Mouse (Mus musculus): ENCODE results near the gene Ccdc137. TPM values are rescaled to one million over a fixed set of nuclear protein-coding genes. Genes with fewer than 3 reads are reported as not detected.

Ccdc137 gene
- polyA plus RNA-seq (2017; shearing (Covaris generic)) = 10 to 100 TPM; 27.4 to 32.2 TPM

GRCm38 (mm10) chr11:120457772-120458751 lies at the start of gene Ccdc137, which contains the start of gene Oxld1:
Gene Ccdc137 (plus strand): TSS chr11:120458115.
Gene Oxld1 (minus strand): TSS chr11:120458068.

GRCm38 (mm10) chr11:120437152-120437856 lies 20.6 kb upstream of the Ccdc137 start, which contains the start of gene Nploc4:
Gene Nploc4 (minus strand): TSS chr11:120437708.

GRCm38 (mm10) chr11:120442344-120442743 lies 15.6 kb upstream of the Ccdc137 start, which contains the start of gene Tspan10:
Gene Tspan10 (plus strand): TSS chr11:120442644.

GRCm38 (mm10) chr11:120453306-120453705 lies 4.6 kb upstream of the Ccdc137 start, which contains the start of gene Pde6g:
Gene Pde6g (minus strand): TSS chr11:120453500.

GRCm38 (mm10) chr11:120467051-120467735 lies 9.3 kb downstream of the Ccdc137 start, which contains the start of gene Arl16:
Gene Arl16 (minus strand): TSS chr11:120467607.

GRCm38 (mm10) chr11:120484265-120484981 lies 26.5 kb downstream of the Ccdc137 start, which contains the start of gene Mrpl12:
Gene Mrpl12 (plus strand): TSS chr11:120484613.

GRCm38 (mm10) chr11:120491317-120492023 lies 33.6 kb downstream of the Ccdc137 start, which contains the start of gene Slc25a10:
Gene Slc25a10 (plus strand): TSS chr11:120491840.

Other genes with a start within 250 kb of the Ccdc137 start
- under 1 TPM; 0.06 to 0.73 TPM for gene Bahcc1, start 225.2 kb upstream of the Ccdc137 start, polyA plus RNA-seq (2017; shearing (Covaris generic))
- gene Actg1, start 109.6 kb upstream of the Ccdc137 start, polyA plus RNA-seq (2017; shearing (Covaris generic)) = 1,000 to 10,000 TPM; 1,736 to 3,573 TPM
- under 1 TPM in 1 of 2 experiments, not detected in 1; 0.42 TPM for gene Fscn2, start 96.6 kb upstream of the Ccdc137 start, polyA plus RNA-seq (2017; shearing (Covaris generic))
- 10 to 100 TPM; 17.7 to 24.0 TPM for gene Faap100, start 79.4 kb upstream of the Ccdc137 start, polyA plus RNA-seq (2017; shearing (Covaris generic))
- gene Nploc4, start 20.4 kb upstream of the Ccdc137 start, polyA plus RNA-seq (2017; shearing (Covaris generic)) = 10 to 100 TPM; 29.4 to 53.4 TPM
- under 1 TPM in 1 of 2 experiments, not detected in 1; 0.53 TPM for gene Tspan10, start 15.5 kb upstream of the Ccdc137 start, polyA plus RNA-seq (2017; shearing (Covaris generic))
- under 1 TPM in 1 of 2 experiments, not detected in 1; 0.63 TPM for gene Pde6g, start 4.6 kb upstream of the Ccdc137 start, polyA plus RNA-seq (2017; shearing (Covaris generic))
- gene Oxld1, start within 50 bp of the Ccdc137 start, polyA plus RNA-seq (2017; shearing (Covaris generic)) = 10 to 100 TPM; 10.9 to 11.1 TPM
- 10 to 100 TPM; 26.3 to 36.0 TPM for gene Arl16, start 9.5 kb downstream of the Ccdc137 start, polyA plus RNA-seq (2017; shearing (Covaris generic))
- 10 to 100 TPM; 54.0 to 85.3 TPM for gene Mrpl12, start 26.5 kb downstream of the Ccdc137 start, polyA plus RNA-seq (2017; shearing (Covaris generic))
- gene Slc25a10, start 33.7 kb downstream of the Ccdc137 start, polyA plus RNA-seq (2017; shearing (Covaris generic)) = 10 to 100 TPM in 1 of 2 experiments, 1 to 10 TPM in 1; 8.9 to 11.6 TPM
- gene Gcgr, start 72.6 kb downstream of the Ccdc137 start, polyA plus RNA-seq (2017; shearing (Covaris generic)) = not detected
- gene Mcrip1, start 91.6 kb downstream of the Ccdc137 start, polyA plus RNA-seq (2017; shearing (Covaris generic)) = 100 to 1,000 TPM; 116 to 170 TPM
- gene Ppp1r27, start 93.0 kb downstream of the Ccdc137 start, polyA plus RNA-seq (2017; shearing (Covaris generic)) = not detected
- 100 to 1,000 TPM; 254 to 278 TPM for gene P4hb, start 115.1 kb downstream of the Ccdc137 start, polyA plus RNA-seq (2017; shearing (Covaris generic))
- gene Arhgdia, start 123.5 kb downstream of the Ccdc137 start, polyA plus RNA-seq (2017; shearing (Covaris generic)) = 100 to 1,000 TPM; 711 to 836 TPM
- gene Alyref, start 140.2 kb downstream of the Ccdc137 start, polyA plus RNA-seq (2017; shearing (Covaris generic)) = 100 to 1,000 TPM; 330 to 378 TPM
- 100 to 1,000 TPM; 108 to 129 TPM for gene Anapc11, start 140.3 kb downstream of the Ccdc137 start, polyA plus RNA-seq (2017; shearing (Covaris generic))
- gene Npb, start 150.4 kb downstream of the Ccdc137 start, polyA plus RNA-seq (2017; shearing (Covaris generic)) = 1 to 10 TPM in 1 of 2 experiments, under 1 TPM in 1; 0.55 to 2.3 TPM
- 100 to 1,000 TPM; 101 to 127 TPM for gene Pcyt2, start 159.8 kb downstream of the Ccdc137 start, polyA plus RNA-seq (2017; shearing (Covaris generic))
- gene Sirt7, start 167.1 kb downstream of the Ccdc137 start, polyA plus RNA-seq (2017; shearing (Covaris generic)) = 100 to 1,000 TPM; 166 to 248 TPM
- gene Mafg, start 175.5 kb downstream of the Ccdc137 start, polyA plus RNA-seq (2017; shearing (Covaris generic)) = 10 to 100 TPM; 20.6 to 22.5 TPM
- under 1 TPM; 0.23 to 0.66 TPM for gene Pycr1, start 185.7 kb downstream of the Ccdc137 start, polyA plus RNA-seq (2017; shearing (Covaris generic))
- gene Myadml2, start 190.0 kb downstream of the Ccdc137 start, polyA plus RNA-seq (2017; shearing (Covaris generic)) = under 1 TPM; 0.36 to 0.41 TPM
- not detected for gene Notum, start 203.1 kb downstream of the Ccdc137 start, polyA plus RNA-seq (2017; shearing (Covaris generic))
- gene Aspscr1, start 214.9 kb downstream of the Ccdc137 start, polyA plus RNA-seq (2017; shearing (Covaris generic)) = 100 to 1,000 TPM; 160 to 177 TPM